Mouse (Mus musculus) forebrain, embryonic 14.5 days (tissue): ENCODE data around the gene Hdac4. TPM values are rescaled to one million over a fixed set of nuclear protein-coding genes. Genes with fewer than 3 reads are reported as not detected.

Experiments
- ATAC-seq: fragments of 200-750 bp; cut with Nextera tagmentation; 2 replicates; pipeline ENCODE4 v1.8.0; 2017; ENCODE audit warnings: mild to moderate bottlenecking, moderate library complexity
- DNase-seq: peaks from one replicate; pipeline ENCODE4 v3.0.0-alpha.2; 2015; ENCODE audit warnings: low spot score
- H3K27ac ChIP-seq: fragments of 300-500 bp; sonication (generic); 2 replicates; pipeline ENCODE4 v1.5.1; 2014; ENCODE audit warnings: low read depth, mild to moderate bottlenecking, control low read depth, low read length, moderate library complexity
- H3K27me3 ChIP-seq: fragments of 300-500 bp; sonication (generic); replicated peaks from 2 replicates; pipeline ENCODE4 v1.6.1; 2014; ENCODE audit warnings: low read length, control low read depth, mixed read lengths; ENCODE audit not compliant: control insufficient read depth, insufficient read depth
- H3K36me3 ChIP-seq: fragments of 300-500 bp; sonication (generic); 2 replicates; pipeline ENCODE4 v1.6.1; 2014; ENCODE audit warnings: low read length, control low read depth; ENCODE audit not compliant: control insufficient read depth, insufficient read depth
- H3K4me1 ChIP-seq: fragments of 300-500 bp; sonication (generic); 2 replicates; pipeline ENCODE4 v1.6.1; 2014; ENCODE audit warnings: antibody characterized with exemption, low read length, control low read depth; ENCODE audit not compliant: control insufficient read depth, insufficient read depth
- H3K4me2 ChIP-seq: fragments of 300-500 bp; sonication (generic); 2 replicates; pipeline ENCODE4 v1.6.1; 2014; ENCODE audit warnings: mild to moderate bottlenecking, control low read depth, low read length
- H3K4me3 ChIP-seq: fragments of 300-500 bp; sonication (generic); 2 replicates; pipeline ENCODE4 v1.5.1; 2014; ENCODE audit warnings: low read depth, low read length, control low read depth
- H3K9ac ChIP-seq: fragments of 300-500 bp; sonication (generic); 2 replicates; pipeline ENCODE4 v1.6.1; 2014; ENCODE audit warnings: mild to moderate bottlenecking, low read length, control low read depth, moderate library complexity
- H3K9me3 ChIP-seq: fragments of 300-500 bp; sonication (generic); replicated peaks from 2 replicates; pipeline ENCODE4 v1.6.1; 2016; ENCODE audit warnings: low read length, control low read depth, mixed read lengths; ENCODE audit not compliant: control insufficient read depth
- WGBS: fragments of 180-500 bp; shearing (Covaris S2); extraction: QIAGEN DNeasy Blood & Tissue Kit; methylation state at CpG from one replicate; pipeline ENCODE4 v1.1.7; 2014; 5-methylcytosine and 5-hydroxymethylcytosine counted together
- polyA plus RNA-seq: library from polyadenylated mRNA; unstranded; fragments of >200 nt; fragmentation: Nextera tagmentation; extraction: Ambion mirVana; gene quantifications from 2 replicates; pipeline ENCODE4 v1.2.1, GENCODE M21; 2014

The Hdac4 gene
- polyA plus RNA-seq, 1 experiment from 2014 or later = 16.5 TPM

DNA sequence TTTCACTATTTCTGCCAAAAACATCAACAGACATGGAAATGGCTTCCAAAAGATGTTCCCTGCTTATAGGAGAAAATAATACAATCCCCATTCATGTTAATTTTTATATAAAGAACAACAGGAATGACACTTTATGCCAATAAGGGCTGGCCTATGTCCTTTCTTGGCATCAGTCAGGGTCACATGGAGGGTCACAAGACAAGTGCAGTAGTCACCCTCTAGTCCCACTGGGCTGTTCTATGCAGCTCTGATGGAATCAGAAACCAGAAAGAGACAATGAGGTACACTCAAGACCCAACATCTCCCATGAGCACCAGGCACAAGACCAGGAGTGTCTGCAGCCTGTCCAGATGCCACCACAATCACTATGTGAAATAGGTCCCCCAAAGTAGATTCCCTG is 91.5 kb downstream of the Hdac4 start:
- Histone ChIP-seq H3K9ac (no peak overlapping the region), H3K27me3 (no peaks in the 10 kb centered on the region), H3K4me2 (no peak overlapping the region), H3K4me3 (no peak overlapping the region), H3K27ac (no peak overlapping the region), H3K36me3 (no peaks in the 10 kb centered on the region), H3K4me1 (peaks cover 4% of the 10 kb centered on the region), H3K9me3 (no peaks in the 10 kb centered on the region)
- no peak for DNase-seq
- ATAC-seq = no peak

- DNase-seq (no peak), ATAC-seq (no peak)
- H3K4me3 ChIP-seq = no peak overlapping the region
- H3K27me3 ChIP-seq = no peaks in the 10 kb centered on the region
- 81% methylated on average over 3 of the region's 3 CpGs for WGBS
- no peaks in the 10 kb centered on the region for H3K36me3 ChIP-seq
- no peak overlapping the region for H3K4me2 ChIP-seq
- H3K9me3 ChIP-seq = no peaks in the 10 kb centered on the region
- peaks cover 4% of the 10 kb centered on the region for H3K4me1 ChIP-seq
- H3K9ac ChIP-seq = no peak overlapping the region
- H3K27ac ChIP-seq = no peak overlapping the region
Observed at GRCm38 (mm10) chr1:92103377-92103776, 92.1 kb downstream of the Hdac4 start.

DNA sequence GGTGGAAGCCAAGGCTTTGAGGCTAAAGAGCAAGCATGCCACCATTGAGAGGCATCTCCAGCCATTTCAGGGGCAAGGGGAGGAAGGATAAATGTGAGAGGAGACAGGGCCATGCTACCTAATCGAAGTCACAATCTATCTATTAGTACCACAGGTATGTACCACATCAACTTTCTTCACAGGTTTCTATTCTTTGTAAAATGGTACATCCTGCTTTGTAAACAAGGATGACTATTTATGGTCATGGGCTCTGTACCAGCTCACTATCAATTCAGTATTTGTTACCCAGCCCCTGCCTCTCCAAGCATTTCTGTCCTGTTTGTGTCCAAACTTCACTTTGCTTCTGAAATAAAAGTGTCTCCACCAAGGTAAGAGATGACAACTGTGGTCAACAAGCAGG is 92.7 kb downstream of the Hdac4 start:
- Histone ChIP-seq H3K36me3 (no peaks in the 10 kb centered on the region), H3K4me2 (no peak overlapping the region), H3K4me1 (peaks cover 4% of the 10 kb centered on the region), H3K27me3 (no peaks in the 10 kb centered on the region), H3K9ac (no peak overlapping the region), H3K4me3 (no peak overlapping the region), H3K9me3 (no peaks in the 10 kb centered on the region), H3K27ac (no peak overlapping the region)
- ATAC-seq (no peak), DNase-seq (no peak)
- 100% methylated on average over 1 of the region's 1 CpGs for WGBS

DNA sequence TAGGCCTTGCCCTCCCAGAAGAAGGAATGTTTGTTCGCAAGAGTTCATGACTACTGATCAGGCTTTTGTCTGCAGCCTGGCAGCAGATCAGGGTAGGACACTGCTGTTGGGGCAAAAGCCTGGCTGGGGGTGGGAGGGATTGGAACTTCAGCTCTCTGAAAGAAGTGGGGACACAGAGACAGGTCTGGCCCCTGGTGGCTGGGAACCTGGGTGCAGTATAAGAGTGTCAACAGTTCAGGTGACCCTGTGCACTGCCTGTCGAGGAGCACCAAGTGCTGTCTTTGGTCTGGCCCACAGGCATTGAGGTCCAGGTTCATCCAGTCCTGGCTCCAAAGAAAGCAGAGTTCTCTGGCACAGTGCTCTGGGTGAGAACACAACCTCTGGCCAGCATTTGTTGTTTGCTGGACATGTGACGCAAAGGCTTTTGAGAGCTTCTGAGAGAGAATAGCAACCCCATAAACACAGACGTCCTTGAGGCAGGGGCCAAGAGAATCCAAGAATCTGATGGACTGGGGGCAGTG is 95.1 kb downstream of the Hdac4 start:
- DNase-seq (no peak), ATAC-seq (no peak)
- H3K9me3 ChIP-seq = no peaks in the 10 kb centered on the region
- H3K9ac ChIP-seq = no peak overlapping the region
- WGBS = 69% methylated on average over 4 of the region's 4 CpGs
- no peak overlapping the region for H3K4me2 ChIP-seq
- no peak overlapping the region for H3K4me3 ChIP-seq
- peaks cover 4% of the 10 kb centered on the region for H3K4me1 ChIP-seq
- no peak overlapping the region for H3K27ac ChIP-seq
- H3K27me3 ChIP-seq = no peaks in the 10 kb centered on the region
- H3K36me3 ChIP-seq = no peaks in the 10 kb centered on the region

DNA sequence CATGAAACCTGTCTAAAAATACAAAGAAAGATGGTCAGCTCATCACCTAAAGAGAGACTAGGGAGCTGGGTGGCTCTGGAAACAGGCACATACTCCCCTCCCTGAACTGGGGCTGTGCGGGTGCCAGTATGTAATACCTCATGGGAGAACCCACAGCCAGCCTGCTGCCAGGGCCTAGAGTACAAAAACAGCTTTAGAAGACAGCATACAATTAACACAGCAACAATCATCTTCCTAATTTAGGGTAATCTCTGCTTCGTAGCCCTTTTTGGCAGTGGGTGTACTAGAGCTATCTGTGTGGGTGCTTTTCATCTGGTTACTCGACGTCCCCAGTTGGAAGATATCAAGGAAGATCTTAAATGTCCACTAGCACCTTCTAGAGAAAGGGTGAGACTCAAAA is 95.5 kb downstream of the Hdac4 start:
- 72% methylated on average over 4 of the region's 4 CpGs for WGBS
- Histone ChIP-seq H3K9me3 (no peaks in the 10 kb centered on the region), H3K4me1 (peaks cover 4% of the 10 kb centered on the region), H3K4me2 (no peak overlapping the region), H3K4me3 (no peak overlapping the region), H3K27me3 (no peaks in the 10 kb centered on the region), H3K36me3 (no peaks in the 10 kb centered on the region), H3K9ac (no peak overlapping the region), H3K27ac (no peak overlapping the region)
- ATAC-seq (peak; percentile 37; the same call in 1 of the 2 replicates), DNase-seq (no peak)

DNA sequence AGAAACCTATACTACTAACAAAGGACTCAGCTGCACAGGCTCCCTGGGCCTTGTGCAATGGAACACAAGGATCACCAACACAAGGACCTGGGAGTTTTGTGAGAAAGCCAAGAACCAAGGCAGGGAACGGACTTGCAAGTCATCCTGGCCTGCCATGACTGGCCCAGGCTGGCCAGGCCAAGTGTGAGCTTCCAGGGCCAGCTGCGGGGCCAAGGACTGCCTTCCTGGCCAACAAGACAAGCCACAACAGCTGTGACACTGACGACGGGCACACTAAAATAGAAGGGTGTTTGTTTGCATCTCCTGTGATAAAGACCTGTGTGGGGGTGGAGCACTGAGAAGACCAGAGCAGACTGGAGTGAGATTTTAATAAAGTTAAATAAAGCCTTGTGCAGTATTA is 96.0 kb downstream of the Hdac4 start:
- Histone ChIP-seq H3K9ac (no peak overlapping the region), H3K4me3 (no peak overlapping the region), H3K36me3 (no peaks in the 10 kb centered on the region), H3K27me3 (no peaks in the 10 kb centered on the region), H3K9me3 (no peaks in the 10 kb centered on the region), H3K4me2 (no peak overlapping the region), H3K4me1 (peaks cover 4% of the 10 kb centered on the region), H3K27ac (no peak overlapping the region)
- ATAC-seq = no peak
- DNase-seq = no peak
- WGBS = 79% methylated on average over 4 of the region's 4 CpGs

DNA sequence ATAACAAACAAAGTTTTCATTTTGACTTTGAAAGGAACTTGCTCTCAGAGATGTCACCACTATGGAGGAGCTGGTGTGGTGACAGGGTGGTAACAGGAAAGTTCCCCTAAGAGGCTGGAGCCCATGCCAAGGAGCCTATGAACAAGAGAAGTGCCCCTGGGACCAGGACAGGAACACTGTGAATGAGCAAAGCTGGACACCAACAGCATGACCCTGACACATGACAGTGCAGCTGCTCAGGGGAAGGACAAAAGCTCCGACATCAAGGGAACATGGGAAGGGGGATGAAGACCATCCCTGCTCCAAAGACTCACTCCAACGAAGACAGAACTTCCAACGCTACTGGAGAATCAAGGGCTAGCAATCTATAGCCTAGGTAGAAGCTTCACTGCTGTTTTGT is 97.0 kb downstream of the Hdac4 start:
- DNase-seq (no peak), ATAC-seq (no peak)
- no peak overlapping the region for H3K4me3 ChIP-seq
- H3K9ac ChIP-seq = no peak overlapping the region
- no peaks in the 10 kb centered on the region for H3K9me3 ChIP-seq
- 87% methylated on average over 3 of the region's 3 CpGs for WGBS
- H3K36me3 ChIP-seq = no peaks in the 10 kb centered on the region
- no peak overlapping the region for H3K4me2 ChIP-seq
- H3K27ac ChIP-seq = no peak overlapping the region
- H3K27me3 ChIP-seq = no peaks in the 10 kb centered on the region
- H3K4me1 ChIP-seq = peaks cover 4% of the 10 kb centered on the region

DNA sequence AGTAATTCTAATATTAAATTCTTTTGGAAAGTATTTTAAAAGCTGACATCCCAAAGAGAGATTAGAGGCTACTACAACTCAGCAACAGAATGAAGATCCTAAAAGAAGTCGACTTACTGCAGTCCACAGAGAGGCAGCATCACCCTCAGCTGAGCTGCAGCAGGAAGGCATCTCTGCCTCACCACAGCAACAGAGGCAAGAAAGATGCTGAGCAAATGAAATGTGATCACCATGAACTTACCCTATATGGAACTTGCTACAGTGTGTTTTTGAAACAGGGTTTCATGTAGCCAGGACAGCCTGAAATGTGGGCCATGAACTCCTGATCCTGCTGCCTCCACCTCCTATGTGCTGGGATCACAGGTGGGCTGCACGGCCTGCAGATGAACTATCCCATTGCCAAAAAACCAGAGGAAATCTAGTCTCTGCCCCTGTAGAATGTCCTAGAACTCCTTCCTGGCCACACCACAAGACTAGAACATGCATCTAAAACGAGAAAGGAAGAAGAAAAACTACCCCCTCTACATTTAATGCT is 98.4 kb downstream of the Hdac4 start:
- H3K27ac ChIP-seq = no peak overlapping the region
- H3K4me2 ChIP-seq = no peak overlapping the region
- H3K4me3 ChIP-seq = no peak overlapping the region
- no peak overlapping the region for H3K9ac ChIP-seq
- no peak for ATAC-seq
- H3K36me3 ChIP-seq = no peaks in the 10 kb centered on the region
- H3K9me3 ChIP-seq = no peaks in the 10 kb centered on the region
- H3K4me1 ChIP-seq = peaks cover 4% of the 10 kb centered on the region
- no peak for DNase-seq
- WGBS = 78% methylated on average over 3 of the region's 3 CpGs
- H3K27me3 ChIP-seq = no peaks in the 10 kb centered on the region

DNA sequence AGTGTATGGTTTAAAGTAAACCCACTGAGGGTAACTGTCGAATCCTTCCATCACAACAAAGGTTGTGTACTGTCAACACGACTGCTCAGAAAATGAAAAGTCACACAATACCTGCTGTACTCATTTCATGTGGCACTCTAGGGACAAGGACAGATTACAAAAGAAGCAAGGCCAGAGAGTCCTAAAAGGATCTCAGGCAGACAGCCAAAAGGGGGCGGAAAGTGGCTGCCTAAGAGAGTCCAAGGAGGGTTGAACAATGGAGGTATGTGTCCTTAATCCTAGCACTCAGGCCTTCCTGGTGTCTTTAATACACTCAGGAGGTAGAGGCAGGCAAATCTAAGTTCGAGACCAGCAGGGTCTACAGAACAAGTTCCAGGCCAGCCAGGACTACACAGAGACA is 103.2 kb downstream of the Hdac4 start:
- Histone ChIP-seq H3K9ac (no peak overlapping the region), H3K4me2 (no peak overlapping the region), H3K4me1 (no peaks in the 10 kb centered on the region), H3K4me3 (no peak overlapping the region), H3K9me3 (no peaks in the 10 kb centered on the region), H3K27ac (no peak overlapping the region), H3K27me3 (no peaks in the 10 kb centered on the region), H3K36me3 (no peaks in the 10 kb centered on the region)
- DNase-seq = no peak
- 82% methylated on average over 4 of the region's 4 CpGs for WGBS
- no peak for ATAC-seq
